Mouse (Mus musculus) heart, embryonic 16.5 days (tissue): Measurements from ENCODE around the gene Pip4k2c. TPM values are rescaled to one million over a fixed set of nuclear protein-coding genes. Genes with fewer than 3 reads are reported as not detected.
"Not testable (repeated sequence)": the region's sequence is repeated elsewhere in the genome, so short reads cannot be mapped to it uniquely, and the experiment has no call there.

ENCODE experiments used
- ATAC-seq: fragments of 200-750 bp; cut with Nextera tagmentation; replicated peaks from 2 replicates; pipeline ENCODE4 v1.8.0; 2017; ENCODE audit warnings: moderate number of reproducible peaks; ENCODE audit not compliant: insufficient read depth, low FRiP score; ENCODE audit errors: extremely low read depth
- H3K27ac ChIP-seq: fragments of 300-500 bp; sonication (generic); 2 replicates; pipeline ENCODE4 v1.5.1; 2014; ENCODE audit warnings: mild to moderate bottlenecking, low read length, control low read depth, moderate library complexity
- H3K27me3 ChIP-seq: fragments of 300-500 bp; sonication (generic); 2 replicates; pipeline ENCODE4 v1.6.1; 2014; ENCODE audit warnings: low read length, mixed read lengths; ENCODE audit not compliant: control insufficient read depth, insufficient read depth
- H3K36me3 ChIP-seq: fragments of 300-500 bp; sonication (generic); 2 replicates; pipeline ENCODE4 v1.6.1; 2014; ENCODE audit not compliant: control insufficient read depth, insufficient read depth
- H3K4me1 ChIP-seq: fragments of 300-500 bp; sonication (generic); 2 replicates; pipeline ENCODE4 v1.6.1; 2014; ENCODE audit warnings: low read length, mixed read lengths; ENCODE audit not compliant: control insufficient read depth, insufficient read depth
- H3K4me2 ChIP-seq: fragments of 300-500 bp; sonication (generic); 2 replicates; pipeline ENCODE4 v1.6.1; 2014; ENCODE audit warnings: low read depth, mild to moderate bottlenecking, control low read depth, low read length
- H3K4me3 ChIP-seq: fragments of 300-500 bp; sonication (generic); 2 replicates; pipeline ENCODE4 v1.5.1; 2014; ENCODE audit warnings: mild to moderate bottlenecking, control low read depth, low read length
- H3K9ac ChIP-seq: fragments of 300-500 bp; sonication (generic); 2 replicates; pipeline ENCODE4 v1.6.1; 2014; ENCODE audit warnings: low read length, control low read depth
- H3K9me3 ChIP-seq: fragments of 300-500 bp; sonication (generic); replicated peaks from 2 replicates; pipeline ENCODE4 v1.6.1; 2016; ENCODE audit warnings: low read length; ENCODE audit not compliant: control insufficient read depth
- WGBS: fragments of 180-500 bp; shearing (Covaris S2); extraction: QIAGEN DNeasy Blood & Tissue Kit; methylation state at CpG from one replicate; pipeline ENCODE4 v1.1.7; 2014; 5-methylcytosine and 5-hydroxymethylcytosine counted together
- polyA plus RNA-seq: library from polyadenylated mRNA; unstranded; fragments of >200 nt; fragmentation: Nextera tagmentation; extraction: Ambion mirVana; gene quantifications from 2 replicates; pipeline ENCODE4 v1.2.1, GENCODE M21; 2015

Pip4k2c gene
- polyA plus RNA-seq, 1 experiment from 2014 or later = 27.2 TPM

DNA sequence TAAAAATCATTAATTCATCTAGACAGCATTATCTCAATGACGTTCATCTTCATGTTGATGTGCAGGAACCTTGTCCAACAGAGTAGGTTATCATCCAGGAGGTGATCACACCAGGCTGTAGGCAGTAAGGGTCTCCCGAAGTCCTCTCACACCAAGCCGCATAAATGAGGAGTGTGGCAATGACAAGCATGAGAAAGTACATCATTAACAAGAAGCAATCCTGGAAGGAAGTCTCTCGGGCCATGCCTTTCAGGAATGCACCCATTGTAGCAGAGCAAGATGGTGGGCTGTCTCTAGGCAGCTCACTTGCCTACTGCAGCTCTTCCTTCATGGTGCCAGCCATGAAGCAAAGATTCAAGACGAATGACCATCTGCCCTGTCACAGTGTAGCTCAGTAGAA lies 56.7 kb downstream of the Pip4k2c start:
- ATAC-seq = no peak
- Histone ChIP-seq H3K9ac (no peak overlapping the region), H3K4me2 (no peak overlapping the region), H3K27me3 (no peaks in the 10 kb centered on the region), H3K36me3 (no peaks in the 10 kb centered on the region), H3K27ac (no peak overlapping the region), H3K9me3 (no peaks in the 10 kb centered on the region; the same call in 1 of the 2 replicates), H3K4me1 (no peaks in the 10 kb centered on the region), H3K4me3 (no peak overlapping the region)
- 84% methylated on average over 5 of the region's 5 CpGs for WGBS

- Histone ChIP-seq H3K4me1 (no peaks in the 10 kb centered on the region), H3K9ac (no peak overlapping the region), H3K36me3 (no peaks in the 10 kb centered on the region), H3K27ac (no peak overlapping the region), H3K9me3 (no peaks in the 10 kb centered on the region; the same call in 1 of the 2 replicates), H3K4me3 (no peak overlapping the region), H3K4me2 (no peak overlapping the region), H3K27me3 (no peaks in the 10 kb centered on the region)
- 82% methylated on average over 2 of the region's 2 CpGs for WGBS
- no peak for ATAC-seq
These were observed 57.1 kb downstream of the Pip4k2c start for GRCm38 (mm10) chr10:127154241-127154640.

- no peak overlapping the region for H3K9ac ChIP-seq
- no peaks in the 10 kb centered on the region for H3K4me1 ChIP-seq
- no peak overlapping the region for H3K27ac ChIP-seq
- no peak overlapping the region for H3K4me3 ChIP-seq
- ATAC-seq = no peak
- H3K4me2 ChIP-seq = no peak overlapping the region
- no peaks in the 10 kb centered on the region for H3K36me3 ChIP-seq
- H3K9me3 ChIP-seq = no peaks in the 10 kb centered on the region; the same call in 1 of the 2 replicates
- 92% methylated on average over 7 of the region's 7 CpGs for WGBS
- no peaks in the 10 kb centered on the region for H3K27me3 ChIP-seq
These were observed 58.1 kb downstream of the Pip4k2c start for GRCm38 (mm10) chr10:127153323-127153722.

DNA sequence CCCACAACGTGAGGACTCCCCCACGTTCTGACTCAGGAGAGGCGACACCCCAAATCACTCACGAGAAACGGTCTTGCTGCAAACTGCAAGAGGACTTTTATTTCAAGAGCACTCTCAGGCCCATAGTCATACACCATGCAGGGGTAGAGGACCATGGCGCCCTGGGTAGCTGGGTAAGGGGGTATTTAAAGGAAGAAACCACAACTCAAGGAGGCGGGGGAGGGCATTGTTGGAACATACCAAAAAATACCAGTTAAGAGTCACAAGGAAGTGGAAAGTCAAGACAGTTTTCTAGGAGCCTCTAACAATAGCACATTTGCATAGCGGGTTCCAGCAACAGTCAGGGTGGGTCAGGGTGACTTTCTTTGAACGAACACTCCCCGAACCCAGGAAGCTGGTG lies 58.8 kb downstream of the Pip4k2c start:
- H3K4me1 ChIP-seq, H3K4me3 ChIP-seq, H3K36me3 ChIP-seq, ATAC-seq, H3K4me2 ChIP-seq, H3K9ac ChIP-seq, H3K9me3 ChIP-seq, H3K27ac ChIP-seq, H3K27me3 ChIP-seq: not testable (repeated sequence)
- 79% methylated on average over 10 of the region's 10 CpGs for WGBS

DNA sequence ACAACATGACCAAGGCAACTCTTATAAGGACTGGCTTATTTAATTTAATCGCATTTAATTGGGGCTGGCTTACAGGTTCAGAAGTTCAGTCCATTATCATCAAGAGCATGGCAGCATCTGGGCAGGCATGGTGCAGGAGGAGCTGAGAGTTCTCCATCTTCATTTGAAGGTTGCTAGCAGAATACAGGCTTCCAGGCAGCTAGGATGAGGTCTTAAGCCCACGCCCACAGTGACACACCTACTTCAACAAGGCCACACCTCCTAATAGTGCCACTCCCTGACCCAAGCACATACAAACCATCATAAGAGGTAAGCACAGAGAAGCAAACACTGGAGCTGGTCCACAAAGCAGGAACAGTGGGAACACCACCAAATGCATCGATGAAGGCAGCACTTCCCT lies 60.2 kb downstream of the Pip4k2c start:
- not testable (repeated sequence) for H3K4me1 ChIP-seq, H3K4me3 ChIP-seq

GRCm38 (mm10) chr10:127150471-127150872 lies 60.9 kb downstream of the Pip4k2c start:
- WGBS = 76% methylated on average over 4 of the region's 4 CpGs
- Histone ChIP-seq H3K36me3 (no peaks in the 10 kb centered on the region), H3K4me1 (peaks cover 4% of the 10 kb centered on the region; the same call in 1 of the 2 replicates), H3K27me3 (no peaks in the 10 kb centered on the region), H3K9me3 (no peaks in the 10 kb centered on the region; the same call in 1 of the 2 replicates), H3K4me2 (no peak overlapping the region), H3K27ac (no peak overlapping the region), H3K4me3 (no peak overlapping the region), H3K9ac (no peak overlapping the region)
- no peak for ATAC-seq

More for the DNA sequence above, 60.2 kb downstream of the Pip4k2c start:
- 85% methylated on average over 3 of the region's 3 CpGs for WGBS
- ATAC-seq, H3K36me3 ChIP-seq, H3K9ac ChIP-seq, H3K27me3 ChIP-seq, H3K27ac ChIP-seq, H3K9me3 ChIP-seq, H3K4me2 ChIP-seq: not testable (repeated sequence)

GRCm38 (mm10) chr10:127147135-127147534 lies 64.2 kb downstream of the Pip4k2c start:
- H3K4me1 ChIP-seq = peaks cover 4% of the 10 kb centered on the region; the same call in 1 of the 2 replicates
- no peaks in the 10 kb centered on the region for H3K27me3 ChIP-seq
- no peak overlapping the region for H3K4me2 ChIP-seq
- no peaks in the 10 kb centered on the region for H3K9me3 ChIP-seq
- WGBS = 59% methylated on average over 6 of the region's 6 CpGs
- no peak overlapping the region for H3K9ac ChIP-seq
- H3K36me3 ChIP-seq = no peaks in the 10 kb centered on the region
- no peak for ATAC-seq
- H3K27ac ChIP-seq = peak overlapping the region; percentile 37; the same call in 1 of the 2 replicates
- H3K4me3 ChIP-seq = no peak overlapping the region

Other genes starting within 250 kb of the Pip4k2c start
- 38.2 and 41.8 TPM in 2 replicates for gene Ctdsp2, start 232.9 kb downstream of the Pip4k2c start, polyA plus RNA-seq
- 0.27 and 0.84 TPM in 2 replicates for gene Avil, start 210.9 kb downstream of the Pip4k2c start, polyA plus RNA-seq
- gene Tsfm, start 180.7 kb downstream of the Pip4k2c start, polyA plus RNA-seq = 89.3 and 93.4 TPM in 2 replicates
- 28.3 and 30.6 TPM in 2 replicates for gene Mettl1, start 170.2 kb downstream of the Pip4k2c start, polyA plus RNA-seq
- 0.16 and 0.37 TPM in 2 replicates for gene Eef1akmt3, start 170.1 kb downstream of the Pip4k2c start, polyA plus RNA-seq
- gene Cyp27b1, start 163.3 kb downstream of the Pip4k2c start, polyA plus RNA-seq = 0.08 and 0.14 TPM in 2 replicates
- gene March9, start 151.4 kb downstream of the Pip4k2c start, polyA plus RNA-seq = 0.12 and 0.32 TPM in 2 replicates
- gene Cdk4, start 148.1 kb downstream of the Pip4k2c start, polyA plus RNA-seq = 834 and 885 TPM in 2 replicates
- 110 and 112 TPM in 2 replicates for gene Tspan31, start 141.3 kb downstream of the Pip4k2c start, polyA plus RNA-seq
- 0.32 and 0.42 TPM in 2 replicates for gene Agap2, start 136.3 kb downstream of the Pip4k2c start, polyA plus RNA-seq
- gene Os9, start 90.5 kb downstream of the Pip4k2c start, polyA plus RNA-seq = 55.9 and 57.5 TPM in 2 replicates
- gene B4galnt1, start 46.4 kb downstream of the Pip4k2c start, polyA plus RNA-seq = 3.4 and 6.5 TPM in 2 replicates
- 16.2 and 17.6 TPM in 2 replicates for gene Slc26a10, start 30.9 kb downstream of the Pip4k2c start, polyA plus RNA-seq
- gene Arhgef25, start 21.5 kb downstream of the Pip4k2c start, polyA plus RNA-seq = 26.0 and 27.0 TPM in 2 replicates
- gene Dtx3, start 15.9 kb downstream of the Pip4k2c start, polyA plus RNA-seq = 69.9 and 72.5 TPM in 2 replicates
- gene Kif5a, start 51.8 kb upstream of the Pip4k2c start, polyA plus RNA-seq = 0.36 and 0.70 TPM in 2 replicates
- 148 and 152 TPM in 2 replicates for gene Dctn2, start 54.8 kb upstream of the Pip4k2c start, polyA plus RNA-seq
- gene Mbd6, start 77.4 kb upstream of the Pip4k2c start, polyA plus RNA-seq = 11.4 and 11.7 TPM in 2 replicates
- 80.4 and 81.2 TPM in 2 replicates for gene Mars, start 100.2 kb upstream of the Pip4k2c start, polyA plus RNA-seq
- gene Arhgap9, start 110.4 kb upstream of the Pip4k2c start, polyA plus RNA-seq = 7.5 and 15.9 TPM in 2 replicates
- gene Gli1, start 130.4 kb upstream of the Pip4k2c start, polyA plus RNA-seq = 0.91 and 1.4 TPM in 2 replicates
- gene Inhbe, start 142.8 kb upstream of the Pip4k2c start, polyA plus RNA-seq = 0.04 TPM in 1 of 2 replicates, not detected in the other
- not detected in 2 replicates for gene Inhbc, start 158.8 kb upstream of the Pip4k2c start, polyA plus RNA-seq
- gene R3hdm2, start 168.7 kb upstream of the Pip4k2c start, polyA plus RNA-seq = 22.6 and 29.9 TPM in 2 replicates